Mouse (Mus musculus) forelimb bud, embryonic 11.5 days (tissue): Measurements from ENCODE around the gene Fam107b.

Experiments
- DNase-seq: peaks from one replicate; pipeline ENCODE4 v3.0.0-alpha.2; 2012; ENCODE audit warnings: low read depth, low spot score

Gene Fam107b

GRCm38 (mm10) chr2:3608868-3609854 is 38.9 kb downstream of the Fam107b start:
- no peak for DNase-seq

DNA sequence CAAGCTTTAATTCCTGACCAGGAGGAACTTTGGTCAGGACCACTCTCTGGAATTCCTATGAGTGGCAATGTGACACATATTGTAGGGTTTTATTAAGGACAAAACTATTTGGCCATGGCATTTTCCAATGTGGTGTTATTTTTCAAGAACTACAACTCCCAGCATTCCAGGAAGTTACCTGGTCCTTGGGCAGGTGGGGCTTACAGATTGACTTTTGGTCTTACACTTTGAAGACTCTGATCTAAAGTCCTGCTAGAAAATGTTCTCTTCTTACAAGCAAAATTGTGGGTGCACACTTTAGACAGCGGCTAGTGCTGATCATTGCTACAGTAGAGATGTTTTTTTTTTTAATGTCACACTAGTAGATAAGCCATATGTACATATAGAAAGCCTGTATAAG is 48.2 kb downstream of the Fam107b start:
- no peak for DNase-seq

DNA sequence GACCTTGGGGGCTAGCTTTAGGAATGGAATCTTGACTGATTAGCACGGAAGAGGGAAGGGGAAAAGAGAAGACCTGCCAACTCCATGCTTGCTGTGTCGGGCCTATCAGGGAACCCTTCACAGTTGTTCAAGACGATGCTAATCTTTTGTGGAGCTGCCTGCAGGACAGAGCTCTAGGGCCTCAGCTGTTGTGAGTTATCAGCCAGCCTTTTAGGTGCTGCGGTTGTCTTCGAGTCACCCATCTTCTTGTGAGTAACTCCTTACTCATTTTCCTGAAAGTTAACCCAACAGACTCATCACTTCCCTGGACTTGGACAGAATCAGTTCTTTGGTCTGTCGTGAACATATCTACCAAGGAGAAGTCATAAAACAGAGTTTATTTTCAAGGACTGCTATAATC is 51.3 kb downstream of the Fam107b start:
- no peak for DNase-seq

DNA sequence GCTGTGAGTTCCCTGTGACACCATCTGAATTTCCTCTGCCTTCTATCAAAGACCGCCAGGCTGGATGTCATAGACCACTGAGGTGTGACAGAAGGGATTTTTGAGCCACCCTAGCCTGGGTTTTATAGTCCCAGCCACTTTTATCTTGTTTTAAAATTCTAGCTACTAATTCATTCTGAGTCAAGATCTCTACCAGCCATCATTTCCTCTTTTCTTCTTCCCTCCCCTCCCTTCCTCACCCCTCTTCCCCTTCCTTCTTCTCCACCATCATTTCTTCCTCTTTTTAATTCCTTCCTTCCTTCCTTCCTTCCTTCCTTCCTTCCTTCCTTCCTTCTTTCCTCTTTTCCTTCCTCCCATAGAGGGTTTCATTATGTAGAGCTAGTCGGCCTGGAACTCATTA is 51.9 kb downstream of the Fam107b start:
- DNase-seq, result no peak

DNA sequence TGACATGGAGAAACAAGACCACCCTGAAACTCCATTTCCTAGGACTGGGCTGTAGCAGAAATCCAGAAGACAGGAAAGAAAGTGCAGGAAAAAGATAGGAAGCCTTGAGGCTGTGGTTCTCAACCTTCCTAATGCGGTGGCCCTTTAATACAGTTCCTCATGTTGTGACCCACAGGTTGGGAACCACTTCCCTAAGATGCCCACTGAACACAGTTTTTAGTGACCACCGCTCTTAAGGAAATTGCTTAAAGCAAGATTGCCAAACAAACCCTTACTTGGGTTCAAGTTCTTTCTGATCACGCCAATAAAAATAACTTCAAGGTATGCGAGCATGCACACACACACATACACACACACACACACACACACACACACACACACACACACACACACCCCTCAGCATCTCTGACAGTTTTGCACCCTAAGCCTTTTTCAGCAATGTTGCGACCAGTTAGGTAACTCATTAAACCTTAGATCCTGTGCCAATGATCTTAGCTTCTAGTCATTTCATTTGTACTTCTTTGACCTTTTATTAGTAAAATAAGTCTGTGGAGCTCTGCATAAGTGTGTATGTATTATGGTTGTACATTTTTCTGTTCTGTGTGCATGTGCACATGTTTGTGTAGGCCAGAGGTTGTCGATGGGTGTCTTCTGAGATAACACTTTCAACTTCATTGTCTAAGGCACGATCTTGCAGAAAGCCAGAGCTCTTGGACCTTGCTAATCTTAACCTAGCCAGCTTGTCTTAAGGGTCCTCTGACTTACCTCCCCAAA is 53.1 kb downstream of the Fam107b start:
- DNase-seq, result no peak

DNA sequence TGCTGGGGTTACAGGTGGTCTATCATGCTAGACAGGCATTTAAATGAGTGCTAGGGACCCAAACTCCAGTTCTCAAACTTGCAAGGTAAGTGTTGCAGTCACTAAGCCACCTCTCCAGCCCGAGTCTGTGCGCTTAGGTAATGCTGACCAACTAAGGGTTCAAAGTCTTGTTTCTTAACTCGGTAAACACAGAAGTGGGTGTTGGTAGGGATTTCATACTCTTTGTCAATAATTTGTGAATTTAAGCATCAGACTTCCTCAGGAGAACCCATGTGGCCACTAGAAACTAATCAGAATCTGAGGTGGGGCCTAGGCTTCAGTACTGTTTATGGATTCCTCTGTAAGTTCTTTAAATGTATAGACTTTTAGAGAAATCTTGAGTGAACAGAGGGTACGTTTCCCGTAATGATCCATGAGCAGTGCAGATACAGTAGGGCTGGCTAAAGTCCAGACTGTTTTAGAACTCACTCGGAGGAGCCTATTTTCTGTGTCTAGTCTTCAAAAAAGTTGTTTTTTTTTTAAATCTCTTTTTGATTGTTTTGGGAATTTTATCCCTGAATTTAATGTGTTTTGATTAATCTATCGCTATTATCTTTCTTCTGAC is 53.8 kb downstream of the Fam107b start:
- DNase-seq, result no peak

- DNase-seq, result no peak
Observed at GRCm38 (mm10) chr2:3629096-3629495, 58.8 kb downstream of the Fam107b start.

- DNase-seq, result no peak
Observed at GRCm38 (mm10) chr2:3629741-3630140, 59.5 kb downstream of the Fam107b start.

GRCm38 (mm10) chr2:3630769-3631477 is 60.6 kb downstream of the Fam107b start:
- DNase-seq, result no peak

DNA sequence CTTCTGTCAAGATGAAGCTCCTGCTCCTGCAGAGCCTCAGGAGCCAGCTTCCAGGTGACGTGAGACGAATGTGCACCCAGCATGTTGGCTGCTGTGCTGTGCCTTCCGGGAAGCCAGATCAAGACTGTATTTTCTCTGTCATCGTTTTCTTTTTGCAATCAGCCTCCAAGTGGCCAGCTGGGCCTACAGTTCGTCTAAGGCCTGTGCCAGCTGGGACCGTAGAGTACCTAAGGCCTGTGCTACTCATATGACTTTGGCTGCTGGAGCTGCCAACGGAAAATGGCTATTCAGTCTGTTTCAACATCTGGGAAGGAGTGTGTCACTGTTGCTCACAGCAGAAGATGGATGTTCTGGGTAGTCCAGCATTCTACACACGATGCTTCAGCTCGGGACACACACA is 62.8 kb downstream of the Fam107b start:
- DNase-seq, result no peak

DNA sequence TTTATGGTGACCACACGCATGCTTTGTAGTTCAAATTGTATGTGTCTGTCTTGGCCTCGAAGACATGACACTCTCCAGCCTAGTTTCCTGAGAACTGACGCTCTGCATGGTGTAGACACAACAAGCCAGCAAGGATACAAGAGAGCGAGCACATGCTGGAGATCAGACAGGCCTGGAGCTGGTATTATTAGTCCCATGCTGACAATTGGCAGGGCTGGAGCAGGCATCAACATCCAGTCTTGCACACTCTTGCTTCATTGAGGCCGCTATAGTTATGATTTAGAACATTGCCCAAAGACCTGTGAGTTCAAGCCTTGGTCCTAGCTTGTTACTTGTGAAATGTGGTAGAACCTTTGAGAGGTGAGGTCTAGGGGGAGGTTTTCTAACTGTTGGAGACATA is 66.5 kb downstream of the Fam107b start:
- DNase-seq, result no peak

- DNase-seq, result no peak
Observed at GRCm38 (mm10) chr2:3641001-3641770, 70.9 kb downstream of the Fam107b start.

DNA sequence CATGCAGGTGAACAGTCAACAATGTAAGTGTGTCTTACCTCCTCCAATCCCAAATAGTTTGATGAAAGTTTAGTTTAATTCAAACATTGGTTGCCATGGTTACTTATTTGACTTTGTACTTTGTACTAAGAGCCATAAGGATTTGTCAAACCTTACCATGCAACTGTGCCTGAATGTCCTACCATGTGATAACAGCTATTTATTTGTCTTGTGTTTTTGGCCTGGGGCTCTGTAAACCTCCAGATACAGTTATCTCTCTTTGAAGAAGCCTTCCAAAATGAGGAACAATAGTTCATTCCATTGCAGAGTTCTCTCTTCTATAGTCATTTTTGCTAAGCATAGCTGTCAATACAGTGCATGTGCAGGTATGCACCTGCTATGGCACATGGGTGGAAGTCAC is 72.7 kb downstream of the Fam107b start:
- no peak for DNase-seq

DNA sequence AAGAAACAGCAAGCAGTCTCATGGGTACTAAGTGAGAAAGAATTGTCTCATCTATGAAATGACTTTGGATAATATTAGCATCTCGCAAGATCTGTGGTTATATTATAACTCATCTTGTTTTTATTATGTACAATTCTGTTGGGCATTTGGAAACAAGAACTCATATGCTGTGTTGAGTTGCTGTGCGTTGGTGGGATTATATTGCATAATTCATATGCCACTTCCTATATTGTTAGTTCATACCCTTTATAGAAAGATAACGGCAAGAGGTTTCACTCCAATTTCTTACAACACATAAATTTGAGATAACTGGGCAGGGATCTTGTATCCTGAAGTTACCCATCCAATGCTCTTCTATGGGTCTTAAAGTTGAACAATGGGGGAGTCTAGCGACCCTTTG is 75.5 kb downstream of the Fam107b start:
- no peak for DNase-seq

- DNase-seq, result no peak
Observed at GRCm38 (mm10) chr2:3649171-3649570, 78.9 kb downstream of the Fam107b start.

DNA sequence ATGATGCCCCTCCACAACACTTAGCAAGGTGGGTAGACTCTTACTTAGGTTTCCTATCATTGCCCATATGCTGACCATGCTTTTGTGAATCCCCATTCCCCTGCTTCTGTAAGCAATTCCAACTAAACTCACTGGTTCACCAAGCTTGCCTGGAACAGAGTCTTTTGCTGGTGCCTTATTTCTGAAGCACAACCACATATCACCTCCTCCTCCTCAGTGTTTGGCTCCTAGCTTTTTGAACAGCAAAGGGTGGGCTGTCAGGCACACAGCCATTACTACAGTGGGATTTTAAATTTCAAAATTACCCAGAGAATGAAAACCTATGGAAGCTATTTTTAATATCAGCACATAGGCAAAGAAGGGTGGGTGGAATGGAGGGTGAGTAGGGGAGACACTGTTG is 84.3 kb downstream of the Fam107b start:
- no peak for DNase-seq

DNA sequence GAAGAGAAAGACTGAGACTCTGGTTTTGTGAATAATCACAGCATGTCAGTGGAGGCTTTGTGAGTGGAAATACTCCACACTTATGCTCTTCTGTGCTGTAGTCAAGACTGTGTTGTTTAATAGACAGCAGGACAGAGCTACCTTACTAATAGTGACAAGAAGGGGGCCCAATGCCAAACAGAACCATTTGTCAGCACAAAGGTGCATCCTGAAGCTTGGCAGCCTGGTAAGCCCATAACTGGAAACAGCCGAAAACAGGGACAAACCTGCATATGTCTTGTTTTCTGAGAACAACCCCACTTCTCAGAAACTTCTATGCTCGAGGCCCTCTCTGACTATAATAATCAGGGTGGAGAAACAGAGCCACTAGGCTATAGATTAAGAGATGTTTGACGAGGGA is 85.8 kb downstream of the Fam107b start:
- DNase-seq, result no peak

GRCm38 (mm10) chr2:3656834-3657233 is 86.5 kb downstream of the Fam107b start:
- DNase-seq, result no peak

- DNase-seq, result no peak
Observed at GRCm38 (mm10) chr2:3657376-3657775, 87.1 kb downstream of the Fam107b start.

GRCm38 (mm10) chr2:3657811-3658730 is 87.8 kb downstream of the Fam107b start:
- DNase-seq, result no peak
